Mouse (Mus musculus): ENCODE results near the gene Mast3.

DNA sequence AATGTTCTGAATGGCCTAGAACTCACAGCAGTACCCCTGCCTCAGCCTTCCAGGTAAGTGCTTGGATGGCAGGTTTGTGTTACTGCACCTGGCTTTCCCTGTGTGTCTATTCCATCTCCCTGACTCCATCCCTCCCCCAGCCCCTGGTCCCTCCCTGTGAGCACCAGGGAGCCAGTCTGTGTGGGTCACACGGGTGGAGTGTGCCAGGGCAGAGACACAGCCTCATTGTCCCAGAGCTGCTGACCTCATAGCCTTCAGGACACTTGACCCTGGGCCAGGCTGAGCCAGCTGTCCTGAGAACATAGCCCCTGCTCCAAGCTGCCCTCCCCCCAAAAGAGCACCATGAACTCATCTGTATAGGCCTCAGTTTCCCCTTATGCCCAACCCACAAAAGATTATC, 2.5 kb upstream of the Mast3 start:
- TF ChIP-seq SRF (IDR thresholded peaks at IDR 0.05; ENCODE audit: control insufficient read depth, insufficient read length, low read depth) = no peak
- no peak for TF ChIP-seq CEBPB (IDR thresholded peaks at IDR 0.05; ENCODE audit: insufficient read depth, poor library complexity, severe bottlenecking)
- TF ChIP-seq POLR2A (IDR thresholded peaks at IDR 0.05; ENCODE audit: insufficient read length, low read depth) = no peak
- no peak for TF ChIP-seq POLR2AphosphoS2 (IDR thresholded peaks at IDR 0.05; ENCODE audit: insufficient read length, low read depth)
- no peak for TF ChIP-seq USF1 (IDR thresholded peaks at IDR 0.05; ENCODE audit: low read depth)
- TF ChIP-seq MAX (IDR thresholded peaks at IDR 0.05; ENCODE audit: low read depth) = no peak
- TF ChIP-seq E2F4 (IDR thresholded peaks at IDR 0.05; ENCODE audit: insufficient read depth) = no peak
- TF ChIP-seq MYOG (IDR thresholded peaks at IDR 0.05; ENCODE audit: control insufficient read depth in 1 of 3, insufficient read depth in 1 of 3, insufficient read length in 2 of 3, low read depth in 2 of 3) = no peak
- no peak for TF ChIP-seq TCF12 (IDR thresholded peaks at IDR 0.05; ENCODE audit: insufficient read depth, poor library complexity, severe bottlenecking)

Data from myocyte (in vitro differentiated cells).